In the genomic region with DNA sequence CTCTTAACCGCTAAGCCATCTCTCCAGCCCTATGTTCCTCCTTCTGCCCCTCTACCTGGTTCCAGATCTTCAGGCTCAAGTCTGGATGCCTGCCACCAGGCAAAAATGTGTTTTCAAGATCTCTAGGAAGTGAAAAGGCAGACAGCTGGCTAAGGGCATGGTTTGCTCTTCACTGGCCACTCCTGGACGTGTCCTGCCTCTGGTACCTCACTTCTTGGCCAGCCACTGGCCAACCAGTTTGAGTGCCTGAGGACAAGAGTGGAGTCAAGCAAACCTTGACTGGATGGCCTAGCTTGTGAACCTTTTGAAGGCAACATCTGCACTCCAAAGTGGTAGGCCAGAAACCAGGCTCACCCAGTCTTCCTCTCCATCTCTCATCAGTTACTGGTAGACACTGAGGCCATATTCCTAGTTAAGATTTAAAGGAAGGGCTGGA, we compare ENCODE assay signal across 10 mouse cellular contexts. TPM values are rescaled to one million over a fixed set of nuclear protein-coding genes. Genes with fewer than 3 reads are reported as not detected.
A peak's percentile ranks its signal among the peaks of the same experiment; 100 is the strongest.
DNase-seq lines count a peak whose midpoint lies in the region; ATAC-seq and TF ChIP-seq lines count a peak whose summit lies in the region.
"Had no signal": no experiment of that assay in that cellular context is flagged by ENCODE, and none has a peak within 500 bp of the region (broad histone marks: within the 10 kb centered on the region; RNA-seq: fewer than 3 reads in every experiment).

No protein-coding gene starts in this region.

- DNase-seq in CD4-positive, CD25-positive, alpha-beta regulatory T cell, adult 2 months (ENCODE audit: low read depth, low spot score): peak; percentile 38
- DNase-seq in layer of hippocampus, postnatal 10 days (ENCODE audit: low spot score in 2 of 2): peak; percentile 30 to 40
- no peak for DNase-seq in layer of hippocampus, adult 8-10 months (ENCODE audit: low spot score in 2 of 2)
- DNase-seq in monocyte, adult 2 months (ENCODE audit: low read depth in 1 of 2, low spot score in 2 of 2): peak; percentile 49 to 72
- no peak for DNase-seq in urinary bladder, adult 18-20 months (ENCODE audit: low spot score in 2 of 2)
- DNase-seq: thymus, postnatal 36 days had no signal

- 87% methylated on average over 2 of the region's 2 CpGs for WGBS in bone marrow, adult 2 months

- H3K4me3 ChIP-seq in bone marrow, adult 2 months (replicated peaks; ENCODE audit: control insufficient read depth, low read depth, low read length): no peak overlapping the region
- H3K4me3 ChIP-seq: forebrain, embryonic 15.5 days had no signal

- ATAC-seq in CD4-positive, CD25-positive, alpha-beta regulatory T cell, adult 4 months: no peak
- no peak for ATAC-seq in granulocyte monocyte progenitor cell, adult 5-6 weeks (replicated peaks; ENCODE audit: poor library complexity, severe bottlenecking)
- ATAC-seq: forebrain, embryonic 15.5 days had no signal

- no peak for TF ChIP-seq CTCF in bone marrow, adult 2 months (IDR thresholded peaks at IDR 0.05; ENCODE audit: control insufficient read depth, insufficient read depth, low read length)

- no peak for TF ChIP-seq POLR2A in bone marrow, adult 2 months (IDR thresholded peaks at IDR 0.05; ENCODE audit: borderline replicate concordance, control insufficient read depth, low read depth, low read length)

- H3K27ac ChIP-seq in bone marrow, adult 2 months (ENCODE audit: control insufficient read depth, insufficient read depth, low read depth, low read length, poor library complexity): peak overlapping the region; percentile 38; the same call in 1 of the 2 replicates
- H3K27ac ChIP-seq: forebrain, embryonic 15.5 days had no signal

- H3K4me1 ChIP-seq in bone marrow, adult 2 months (ENCODE audit: control insufficient read depth, insufficient read depth, low read length): no peaks in the 10 kb centered on the region

RNA-seq across cellular contexts. Expression of a gene that starts 7.5 kb away (rescaled TPM):
- polyA plus RNA-seq in CD4-positive, CD25-positive, alpha-beta regulatory T cell, adult 4 months (2017; shearing (Covaris generic)): 10 to 100 TPM; 13.1 to 18.4 TPM
- total RNA-seq in layer of hippocampus, postnatal 10 days (2021): 10 to 100 TPM; 20.5 to 24.7 TPM
- 10 to 100 TPM; 11.6 to 20.7 (median 16.1) TPM for total RNA-seq in layer of hippocampus, adult 8-10 months (2022)
- 16.7 and 27.0 TPM in 2 replicates for polyA plus RNA-seq in bone marrow, adult 2 months (2011; ENCODE audit: insufficient read depth, insufficient read length, low replicate concordance, missing spikeins)
- total RNA-seq in granulocyte monocyte progenitor cell, adult 5-6 weeks (2014; fragmentation: Nextera tagmentation): 36.7 and 62.2 TPM in 2 replicates
- total RNA-seq in granulocyte monocyte progenitor cell, adult 5-6 weeks (2017): 41.3 and 52.3 TPM in 2 replicates

RNA-seq across cellular contexts. Expression of a gene that starts 7.8 kb away (rescaled TPM):
- polyA plus RNA-seq in CD4-positive, CD25-positive, alpha-beta regulatory T cell, adult 4 months (2017; shearing (Covaris generic)): 1,000 to 10,000 TPM; 1,562 to 1,754 TPM
- 100 to 1,000 TPM; 400 to 469 TPM for total RNA-seq in layer of hippocampus, postnatal 10 days (2021)
- 100 to 1,000 TPM; 243 to 308 (median 280) TPM for total RNA-seq in layer of hippocampus, adult 8-10 months (2022)
- 386 and 402 TPM in 2 replicates for polyA plus RNA-seq in bone marrow, adult 2 months (2011; ENCODE audit: insufficient read depth, insufficient read length, low replicate concordance, missing spikeins)
- 447 and 460 TPM in 2 replicates for total RNA-seq in granulocyte monocyte progenitor cell, adult 5-6 weeks (2014; fragmentation: Nextera tagmentation)
- total RNA-seq in granulocyte monocyte progenitor cell, adult 5-6 weeks (2017): 931 and 1,017 TPM in 2 replicates

RNA-seq across cellular contexts. Expression of a gene that starts 10.1 kb away (rescaled TPM):
- polyA plus RNA-seq in CD4-positive, CD25-positive, alpha-beta regulatory T cell, adult 4 months (2017; shearing (Covaris generic)): 10 to 100 TPM; 10.4 to 16.1 TPM
- 10 to 100 TPM; 23.9 to 28.1 TPM for total RNA-seq in layer of hippocampus, postnatal 10 days (2021)
- total RNA-seq in layer of hippocampus, adult 8-10 months (2022): 10 to 100 TPM; 26.3 to 31.6 (median 28.2) TPM
- 11.8 and 43.0 TPM in 2 replicates for polyA plus RNA-seq in bone marrow, adult 2 months (2011; ENCODE audit: insufficient read depth, insufficient read length, low replicate concordance, missing spikeins)
- total RNA-seq in granulocyte monocyte progenitor cell, adult 5-6 weeks (2014; fragmentation: Nextera tagmentation): 25.4 and 40.0 TPM in 2 replicates
- total RNA-seq in granulocyte monocyte progenitor cell, adult 5-6 weeks (2017): 15.2 and 19.9 TPM in 2 replicates

RNA-seq across cellular contexts. Expression of a gene that starts 45.5 kb away (rescaled TPM):
- not detected for polyA plus RNA-seq in CD4-positive, CD25-positive, alpha-beta regulatory T cell, adult 4 months (2017; shearing (Covaris generic))
- 1 to 10 TPM in 1 of 2 experiments, under 1 TPM in 1; 0.85 to 1.3 TPM for total RNA-seq in layer of hippocampus, postnatal 10 days (2021)
- 10 to 100 TPM in 3 of 4 experiments, 1 to 10 TPM in 1; 6.7 to 13.0 (median 11.3) TPM for total RNA-seq in layer of hippocampus, adult 8-10 months (2022)
- polyA plus RNA-seq in bone marrow, adult 2 months (2011; ENCODE audit: insufficient read depth, insufficient read length, low replicate concordance, missing spikeins): 0.47 and 1.7 TPM in 2 replicates
- not detected in 2 replicates for total RNA-seq in granulocyte monocyte progenitor cell, adult 5-6 weeks (2014; fragmentation: Nextera tagmentation)
- total RNA-seq in granulocyte monocyte progenitor cell, adult 5-6 weeks (2017): not detected in 2 replicates

RNA-seq across cellular contexts. Expression of a gene that starts 57.8 kb away (rescaled TPM):
- 100 to 1,000 TPM in 1 of 2 experiments, 10 to 100 TPM in 1; 73.8 to 138 TPM for polyA plus RNA-seq in CD4-positive, CD25-positive, alpha-beta regulatory T cell, adult 4 months (2017; shearing (Covaris generic))
- 1 to 10 TPM; 1.3 TPM for total RNA-seq in layer of hippocampus, postnatal 10 days (2021)
- total RNA-seq in layer of hippocampus, adult 8-10 months (2022): 1 to 10 TPM; 1.5 to 3.6 (median 2.3) TPM
- polyA plus RNA-seq in bone marrow, adult 2 months (2011; ENCODE audit: insufficient read depth, insufficient read length, low replicate concordance, missing spikeins): 31.2 and 63.0 TPM in 2 replicates
- total RNA-seq in granulocyte monocyte progenitor cell, adult 5-6 weeks (2014; fragmentation: Nextera tagmentation): 19.1 and 26.7 TPM in 2 replicates
- 18.2 and 21.1 TPM in 2 replicates for total RNA-seq in granulocyte monocyte progenitor cell, adult 5-6 weeks (2017)

Comparison
In these comparisons a context has a peak if more than half of its experiments do, and no peak if none do; other contexts are left out.
1. DNase-seq: peak in CD4-positive, CD25-positive, alpha-beta regulatory T cell, adult 2 months (single experiment), layer of hippocampus, postnatal 10 days (2 of 2) and monocyte, adult 2 months (2 of 2); none in layer of hippocampus, adult 8-10 months (0 of 2) and urinary bladder, adult 18-20 months (0 of 2).